Comparison of ENCODE assay signal across 8 mouse cellular contexts in genomic region chr9:13298513-13298878, GRCm38 (mm10). TPM values are rescaled to one million over a fixed set of nuclear protein-coding genes. Genes with fewer than 3 reads are reported as not detected.
DNase-seq lines count a peak whose midpoint lies in the region; ATAC-seq lines count a peak whose summit lies in the region.

No protein-coding gene starts in this region.

- H3K27ac ChIP-seq in kidney, embryonic 15.5 days, result peak overlapping the region; percentile 84
- H3K27ac ChIP-seq in hindbrain, embryonic 16.5 days (ENCODE audit: low read depth, low read length), result no peak overlapping the region
- H3K27ac ChIP-seq in midbrain, embryonic 15.5 days, result peak overlapping the region; percentile 66

- intact Hi-C loops in left cerebral cortex, postnatal 36 days (cut with DNase I), result loop anchor here (2.0 kb wide), 1 partner anchor 382 kb away; no protein-coding TSS in a partner anchor

- H3K36me3 ChIP-seq in kidney, embryonic 15.5 days, result no peaks in the 10 kb centered on the region
- H3K36me3 ChIP-seq in hindbrain, embryonic 16.5 days (ENCODE audit: control insufficient read depth, insufficient read depth, low read length), result no peaks in the 10 kb centered on the region
- H3K36me3 ChIP-seq in midbrain, embryonic 15.5 days (replicated peaks), result no peaks in the 10 kb centered on the region

- H3K4me1 ChIP-seq in kidney, embryonic 15.5 days, result peaks cover 53% of the 10 kb centered on the region
- H3K4me1 ChIP-seq in hindbrain, embryonic 16.5 days (ENCODE audit: control insufficient read depth, insufficient read depth, low read depth, low read length), result peaks cover 38% of the 10 kb centered on the region
- peaks cover 65% of the 10 kb centered on the region for H3K4me1 ChIP-seq in midbrain, embryonic 15.5 days

- no peaks in the 10 kb centered on the region for H3K27me3 ChIP-seq in kidney, embryonic 15.5 days
- no peaks in the 10 kb centered on the region for H3K27me3 ChIP-seq in hindbrain, embryonic 16.5 days (replicated peaks; ENCODE audit: control insufficient read depth, insufficient read depth, low read length)
- H3K27me3 ChIP-seq in midbrain, embryonic 15.5 days (replicated peaks), result no peaks in the 10 kb centered on the region

- H3K9ac ChIP-seq in kidney, embryonic 15.5 days, result peak overlapping the region; percentile 59
- H3K9ac ChIP-seq in hindbrain, embryonic 16.5 days (ENCODE audit: low read depth, low read length), result peak overlapping the region; percentile 81
- peak overlapping the region; percentile 64 for H3K9ac ChIP-seq in midbrain, embryonic 15.5 days

- no peak for DNase-seq in kidney, adult 9 months
- DNase-seq in c-Kit-positive CD71-positive TER-119-positive erythroid progenitor cells, embryonic 14.5 days (ENCODE audit: low spot score), result peak; percentile 4
- no peak for DNase-seq in left cerebral cortex, postnatal 36 days (ENCODE audit: low spot score in 2 of 2)
- DNase-seq in gastrocnemius, postnatal 25 days, result no peak
- DNase-seq in cerebellum, postnatal 14 days, result no peak

- no peaks in the 10 kb centered on the region for H3K9me3 ChIP-seq in kidney, embryonic 15.5 days (replicated peaks)
- no peaks in the 10 kb centered on the region for H3K9me3 ChIP-seq in hindbrain, embryonic 16.5 days (ENCODE audit: control insufficient read depth, low read length)
- H3K9me3 ChIP-seq in midbrain, embryonic 15.5 days, result no peaks in the 10 kb centered on the region

- ATAC-seq in kidney, embryonic 15.5 days (replicated peaks; ENCODE audit: low FRiP score), result no peak
- no peak for ATAC-seq in hindbrain, embryonic 16.5 days
- no peak for ATAC-seq in midbrain, embryonic 15.5 days (replicated peaks)

- 25% methylated on average over 9 of the region's 9 CpGs for WGBS in kidney, embryonic 15.5 days
- WGBS in hindbrain, embryonic 16.5 days, result 20% methylated on average over 9 of the region's 9 CpGs
- 17% methylated on average over 9 of the region's 9 CpGs for WGBS in midbrain, embryonic 15.5 days

- H3K4me2 ChIP-seq in kidney, embryonic 15.5 days, result peak overlapping the region; percentile 91
- peak overlapping the region; percentile 93 for H3K4me2 ChIP-seq in hindbrain, embryonic 16.5 days (ENCODE audit: low read length)
- peak overlapping the region; percentile 89 for H3K4me2 ChIP-seq in midbrain, embryonic 15.5 days

- peak overlapping the region; percentile 57 for H3K4me3 ChIP-seq in kidney, embryonic 15.5 days (replicated peaks)
- H3K4me3 ChIP-seq in hindbrain, embryonic 16.5 days (ENCODE audit: low read length), result peak overlapping the region; percentile 64
- H3K4me3 ChIP-seq in midbrain, embryonic 15.5 days, result peak overlapping the region; percentile 54

RNA-seq across cellular contexts. Expression of gene Maml2, which starts 0.7 kb away (rescaled TPM):
- polyA plus RNA-seq in kidney, embryonic 15.5 days (2015; fragmentation: Nextera tagmentation; extraction: Ambion mirVana), result 10.5 and 11.4 TPM in 2 replicates
- polyA plus RNA-seq in hindbrain, embryonic 16.5 days (2015; fragmentation: Nextera tagmentation; extraction: Ambion mirVana), result 10.8 and 11.5 TPM in 2 replicates
- polyA plus RNA-seq in midbrain, embryonic 15.5 days (2015; fragmentation: Nextera tagmentation; extraction: Ambion mirVana), result 10.0 and 11.0 TPM in 2 replicates
- 1 to 10 TPM; 6.2 to 7.1 TPM for total RNA-seq in left cerebral cortex, postnatal 36 days (2021)
- 1 to 10 TPM; 2.1 to 3.2 TPM for total RNA-seq in gastrocnemius, postnatal 25 days (2021)

RNA-seq across cellular contexts. Expression of gene Ccdc82, which starts 51.7 kb away (rescaled TPM):
- polyA plus RNA-seq in kidney, embryonic 15.5 days (2015; fragmentation: Nextera tagmentation; extraction: Ambion mirVana), result 9.3 TPM in 2 replicates
- polyA plus RNA-seq in hindbrain, embryonic 16.5 days (2015; fragmentation: Nextera tagmentation; extraction: Ambion mirVana), result 13.2 and 14.2 TPM in 2 replicates
- 12.8 and 13.9 TPM in 2 replicates for polyA plus RNA-seq in midbrain, embryonic 15.5 days (2015; fragmentation: Nextera tagmentation; extraction: Ambion mirVana)
- total RNA-seq in left cerebral cortex, postnatal 36 days (2021), result 10 to 100 TPM; 13.2 to 18.1 TPM
- 1 to 10 TPM; 2.8 to 4.3 TPM for total RNA-seq in gastrocnemius, postnatal 25 days (2021)

RNA-seq across cellular contexts. Expression of gene Jrkl, which starts 52.9 kb away (rescaled TPM):
- polyA plus RNA-seq in kidney, embryonic 15.5 days (2015; fragmentation: Nextera tagmentation; extraction: Ambion mirVana), result 9.0 and 10.0 TPM in 2 replicates
- 8.6 and 9.8 TPM in 2 replicates for polyA plus RNA-seq in hindbrain, embryonic 16.5 days (2015; fragmentation: Nextera tagmentation; extraction: Ambion mirVana)
- polyA plus RNA-seq in midbrain, embryonic 15.5 days (2015; fragmentation: Nextera tagmentation; extraction: Ambion mirVana), result 11.0 and 11.3 TPM in 2 replicates
- 1 to 10 TPM; 7.6 to 9.8 TPM for total RNA-seq in left cerebral cortex, postnatal 36 days (2021)
- total RNA-seq in gastrocnemius, postnatal 25 days (2021), result 1 to 10 TPM; 2.6 to 2.7 TPM
